Mouse (Mus musculus) CH12.LX (cell line): ENCODE measurements at regions not wholly inside any gene's neighbourhood (a gene's known extent, or its start where the extent isn't known, plus 50 kb on each side); places are given as distances from the start of the nearest gene placed in this dataset.

Source experiments
- CTCF ChIP-seq, 2 experiments: IDR thresholded peaks in 1 of 2; conservative IDR thresholded peaks in 1 of 2; 2 replicates each; pipeline ENCODE4 v1.5.1; 2011 to 2012; ENCODE audit warnings: low read depth in 2 of 2, low read length in 2 of 2, improper control_type of control experiment in 1 of 2, inconsistent platforms in 1 of 2, mild to moderate bottlenecking in 1 of 2, moderate library complexity in 1 of 2
- JUND ChIP-seq: conservative IDR thresholded peaks from 2 replicates; pipeline ENCODE4 v1.6.1; 2011; ENCODE audit warnings: low read depth, low read length, improper control_type of control experiment
- POLR2A ChIP-seq: IDR thresholded peaks from 2 replicates; pipeline ENCODE4 v1.6.1; 2011; ENCODE audit warnings: low read depth, mild to moderate bottlenecking, improper control_type of control experiment, low read length
- USF2 ChIP-seq: conservative IDR thresholded peaks from 2 replicates; pipeline ENCODE4 v1.6.1; 2011; ENCODE audit warnings: low read depth, low read length, improper control_type of control experiment

GRCm38 (mm10) chr4:125809446-125810108, 214.8 kb upstream of the Csf3r start:
- TF ChIP-seq USF2 (no peak), JUND (no peak), CTCF (conservative IDR thresholded peaks at IDR 0.05 in 1 of 2, IDR thresholded peaks at IDR 0.05 in 1 of 2; ENCODE audit: low read depth in 2 of 2, low read length in 2 of 2) (no peak), POLR2A (no peak)
